Mouse (Mus musculus): ENCODE results near the gene Pask. TPM values are rescaled to one million over a fixed set of nuclear protein-coding genes. Genes with fewer than 3 reads are reported as not detected.
"Not testable (repeated sequence)": the region's sequence is repeated elsewhere in the genome, so short reads cannot be mapped to it uniquely, and the experiment has no call there.

The Pask gene
- total and polyA plus RNA-seq, 2 experiments from 2014 or later: 3.0 to 5.2 TPM

GRCm38 (mm10) chr1:93334621-93335020 is 8.7 kb downstream of the Pask start:
- no peaks in the 10 kb centered on the region for H3K27me3 ChIP-seq (ENCODE audit: insufficient read depth, low read length)
- H3K9me3 ChIP-seq (ENCODE audit: low read length): no peaks in the 10 kb centered on the region
- no peak for TF ChIP-seq CTCF (IDR thresholded peaks at IDR 0.05)
- H3K4me2 ChIP-seq (ENCODE audit: low read depth, low read length, poor library complexity, severe bottlenecking): no peak overlapping the region
- no peak overlapping the region for H3K4me3 ChIP-seq (ENCODE audit: low read depth, low read length)
- DNase-seq (ENCODE audit: low spot score): peak; percentile 1
- no peak overlapping the region for H3K9ac ChIP-seq (replicated peaks; ENCODE audit: low read length, poor library complexity, severe bottlenecking)
- no peak for ATAC-seq (ENCODE audit: low FRiP score)
- H3K36me3 ChIP-seq (ENCODE audit: insufficient read depth, low read length): peaks cover 3% of the 10 kb centered on the region; the same call in 1 of the 2 replicates
- 85% methylated on average over 2 of the region's 2 CpGs for WGBS
- no peaks in the 10 kb centered on the region for H3K4me1 ChIP-seq (ENCODE audit: insufficient read depth, low read length)
- no peak overlapping the region for H3K27ac ChIP-seq (ENCODE audit: low read depth, low read length)

DNA sequence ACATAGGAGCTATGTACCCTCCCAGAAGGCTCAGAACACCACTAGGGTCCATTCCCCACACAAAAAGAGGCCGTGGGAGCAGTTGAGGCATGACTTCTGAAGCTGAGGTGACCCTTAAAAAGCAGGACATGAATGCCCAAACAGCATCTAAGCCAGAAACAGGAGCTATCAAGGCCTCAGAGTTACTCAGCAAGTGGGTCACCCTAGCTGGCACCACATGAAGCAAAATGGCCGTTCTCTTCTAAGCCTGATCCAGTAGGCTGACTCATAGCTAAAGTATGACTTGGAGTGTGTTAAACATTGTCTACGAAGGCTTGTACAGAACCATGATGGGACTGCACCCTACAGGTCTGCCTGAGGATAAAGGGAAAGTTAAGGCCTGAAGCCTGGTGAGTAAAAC is 16.8 kb downstream of the Pask start:
- 94% methylated on average over 3 of the region's 3 CpGs for whole genome bisulfite sequencing
- Histone ChIP-seq H3K9ac (replicated peaks; ENCODE audit: low read length, poor library complexity, severe bottlenecking) (no peak overlapping the region), H3K36me3 (ENCODE audit: insufficient read depth, low read length) (peaks cover 24% of the 10 kb centered on the region; the same call in 1 of the 2 replicates), H3K4me3 (ENCODE audit: low read depth, low read length) (no peak overlapping the region), H3K9me3 (ENCODE audit: low read length) (no peaks in the 10 kb centered on the region), H3K4me2 (ENCODE audit: low read depth, low read length, poor library complexity, severe bottlenecking) (no peak overlapping the region), H3K27me3 (ENCODE audit: insufficient read depth, low read length) (no peaks in the 10 kb centered on the region), H3K4me1 (ENCODE audit: insufficient read depth, low read length) (no peaks in the 10 kb centered on the region), H3K27ac (ENCODE audit: low read depth, low read length) (no peak overlapping the region)
- TF ChIP-seq CTCF (IDR thresholded peaks at IDR 0.05): no peak
- no peak for DNase-seq (ENCODE audit: low spot score)
- ATAC-seq (ENCODE audit: low FRiP score): no peak

DNA sequence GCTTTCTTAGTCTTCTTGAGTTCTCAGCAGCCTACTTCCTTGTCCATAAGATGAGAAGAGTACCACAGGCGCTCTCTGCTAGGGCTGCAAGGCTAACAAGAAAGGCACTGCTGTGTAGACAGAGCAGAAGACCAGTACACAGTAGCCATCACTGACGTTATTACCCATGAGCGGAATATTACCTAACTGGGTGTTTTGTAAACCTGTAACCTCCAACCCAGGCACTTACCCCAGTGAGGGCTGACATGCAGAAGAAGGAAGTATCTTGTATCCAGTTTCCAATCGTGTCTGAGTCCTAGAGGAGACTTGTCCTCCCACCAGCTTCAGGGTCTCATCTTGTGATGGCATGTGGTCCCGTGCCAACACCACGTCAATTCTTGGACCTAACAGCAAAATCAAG is 19.3 kb downstream of the Pask start:
- H3K27ac ChIP-seq (ENCODE audit: low read depth, low read length): no peak overlapping the region
- ATAC-seq (ENCODE audit: low FRiP score) (no peak), DNase-seq (ENCODE audit: low spot score) (no peak)
- no peak overlapping the region for H3K4me2 ChIP-seq (ENCODE audit: low read depth, low read length, poor library complexity, severe bottlenecking)
- no peaks in the 10 kb centered on the region for H3K4me1 ChIP-seq (ENCODE audit: insufficient read depth, low read length)
- no peaks in the 10 kb centered on the region for H3K9me3 ChIP-seq (ENCODE audit: low read length)
- no peak for TF ChIP-seq CTCF (IDR thresholded peaks at IDR 0.05)
- peaks cover 43% of the 10 kb centered on the region for H3K36me3 ChIP-seq (ENCODE audit: insufficient read depth, low read length)
- no peak overlapping the region for H3K9ac ChIP-seq (replicated peaks; ENCODE audit: low read length, poor library complexity, severe bottlenecking)
- H3K27me3 ChIP-seq (ENCODE audit: insufficient read depth, low read length): no peaks in the 10 kb centered on the region
- WGBS: 95% methylated on average over 6 of the region's 6 CpGs
- H3K4me3 ChIP-seq (ENCODE audit: low read depth, low read length): no peak overlapping the region

DNA sequence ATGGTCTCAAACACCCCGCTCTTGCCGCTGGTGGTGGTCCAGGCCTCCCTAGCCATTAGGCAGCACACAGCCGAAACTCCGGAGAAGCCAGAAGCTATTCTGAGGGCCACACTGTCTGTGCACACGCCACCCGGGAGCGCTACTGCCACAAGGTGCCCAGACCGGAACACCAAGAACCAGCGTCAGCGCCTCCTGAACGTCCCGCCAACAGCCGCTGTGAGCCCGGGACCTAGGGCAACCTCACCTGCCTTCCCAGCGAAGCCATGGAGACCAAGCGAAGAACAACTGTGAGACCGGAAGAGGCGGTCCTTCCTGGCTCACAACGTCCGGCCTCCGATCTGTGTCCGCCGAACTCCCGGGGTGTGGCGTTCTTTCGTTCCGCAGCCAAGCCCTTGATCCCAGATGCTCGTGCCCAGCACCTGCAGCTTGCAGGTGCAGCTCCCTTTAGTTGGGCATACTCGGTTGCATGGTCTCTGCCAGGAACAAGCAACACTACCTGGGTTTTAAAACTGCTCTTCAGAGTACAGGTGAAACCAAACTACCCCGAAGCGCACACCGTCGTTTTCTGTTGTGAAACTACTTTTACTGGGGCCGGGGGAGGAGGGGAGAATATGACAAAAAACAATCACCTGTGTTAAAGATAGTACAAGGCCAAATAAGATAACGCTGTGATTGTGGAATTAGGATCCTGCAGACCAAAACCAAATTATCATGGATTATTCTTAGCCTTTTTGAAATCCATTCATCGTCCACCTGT is 37.5 kb downstream of the Pask start, which contains the start of gene Mterf4:
TSS of gene Mterf4 (minus strand) at position 335 of the 757 bp plus-strand sequence.
- TF ChIP-seq CTCF (IDR thresholded peaks at IDR 0.05): peak; percentile 1; the same call in 1 of the 2 replicates
- H3K36me3 ChIP-seq (ENCODE audit: insufficient read depth, low read length): peaks cover 34% of the 10 kb centered on the region
- 0 out of 2 replicates have a peak within 1 kb of the TSS, but pooled peaks have one; percentile 52 for H3K27ac ChIP-seq (ENCODE audit: low read depth, low read length)
- peak; percentile 94 for ATAC-seq (ENCODE audit: low FRiP score)
- WGBS: 7% methylated on average over 36 of the region's 36 CpGs
- H3K9me3 ChIP-seq (ENCODE audit: low read length): no peaks in the 10 kb centered on the region
- H3K4me3 ChIP-seq (ENCODE audit: low read depth, low read length): peak within 1 kb of the TSS; percentile 80
- DNase-seq (ENCODE audit: low spot score): peak; percentile 92
- no peaks in the 10 kb centered on the region for H3K27me3 ChIP-seq (ENCODE audit: insufficient read depth, low read length)
- H3K4me2 ChIP-seq (ENCODE audit: low read depth, low read length, poor library complexity, severe bottlenecking): peak within 1 kb of the TSS; percentile 77
- 0 out of 2 replicates have a peak, but pooled peaks cover 4% of the 10 kb centered on the region for H3K4me1 ChIP-seq (ENCODE audit: insufficient read depth, low read length)
- peak within 1 kb of the TSS; percentile 80 for H3K9ac ChIP-seq (replicated peaks; ENCODE audit: low read length, poor library complexity, severe bottlenecking)

- DNase-seq (ENCODE audit: low spot score) (no peak), ATAC-seq (ENCODE audit: low FRiP score) (no peak)
- no peaks in the 10 kb centered on the region for H3K9me3 ChIP-seq (ENCODE audit: low read length)
- no peak overlapping the region for H3K4me2 ChIP-seq (ENCODE audit: low read depth, low read length, poor library complexity, severe bottlenecking)
- H3K4me3 ChIP-seq (ENCODE audit: low read depth, low read length): no peak overlapping the region
- peaks cover 72% of the 10 kb centered on the region for H3K36me3 ChIP-seq (ENCODE audit: insufficient read depth, low read length)
- no peaks in the 10 kb centered on the region for H3K27me3 ChIP-seq (ENCODE audit: insufficient read depth, low read length)
- WGBS: 92% methylated on average over 3 of the region's 3 CpGs
- no peak overlapping the region for H3K27ac ChIP-seq (ENCODE audit: low read depth, low read length)
- no peak overlapping the region for H3K9ac ChIP-seq (replicated peaks; ENCODE audit: low read length, poor library complexity, severe bottlenecking)
- TF ChIP-seq CTCF (IDR thresholded peaks at IDR 0.05): no peak
- 0 out of 2 replicates have a peak, but pooled peaks cover 4% of the 10 kb centered on the region for H3K4me1 ChIP-seq (ENCODE audit: insufficient read depth, low read length)
Observed at GRCm38 (mm10) chr1:93300578-93300977, 42.7 kb downstream of the Pask start.

DNA sequence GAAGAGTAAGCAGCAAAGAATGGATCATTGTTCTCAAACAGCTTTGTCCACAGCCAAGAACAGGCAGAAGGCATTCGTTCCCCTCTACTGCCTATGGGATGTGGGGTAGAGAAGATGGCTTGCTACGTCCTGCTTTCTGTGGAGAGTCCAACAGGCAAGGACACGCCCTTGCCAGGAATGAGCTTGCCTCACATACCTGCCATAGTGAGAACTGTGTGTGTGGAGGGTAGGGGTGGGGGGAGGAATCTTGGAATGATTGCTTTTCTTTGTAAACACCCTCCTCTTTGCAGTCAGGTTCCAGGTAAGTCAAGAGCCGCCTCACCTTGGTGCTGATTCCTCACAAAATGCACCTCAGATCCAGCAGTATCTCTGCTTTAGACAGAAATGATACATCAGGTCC is 43.5 kb downstream of the Pask start:
- H3K9ac ChIP-seq (replicated peaks; ENCODE audit: low read length, poor library complexity, severe bottlenecking): no peak overlapping the region
- H3K27me3 ChIP-seq (ENCODE audit: insufficient read depth, low read length): no peaks in the 10 kb centered on the region
- DNase-seq (ENCODE audit: low spot score): no peak
- H3K9me3 ChIP-seq (ENCODE audit: low read length): no peaks in the 10 kb centered on the region
- H3K36me3 ChIP-seq (ENCODE audit: insufficient read depth, low read length): peaks cover 73% of the 10 kb centered on the region
- WGBS: 95% methylated on average over 4 of the region's 4 CpGs
- H3K4me2 ChIP-seq (ENCODE audit: low read depth, low read length, poor library complexity, severe bottlenecking): no peak overlapping the region
- no peak overlapping the region for H3K4me3 ChIP-seq (ENCODE audit: low read depth, low read length)
- TF ChIP-seq CTCF (IDR thresholded peaks at IDR 0.05): no peak
- H3K27ac ChIP-seq (ENCODE audit: low read depth, low read length): no peak overlapping the region
- no peak for ATAC-seq (ENCODE audit: low FRiP score)
- 0 out of 2 replicates have a peak, but pooled peaks cover 2% of the 10 kb centered on the region for H3K4me1 ChIP-seq (ENCODE audit: insufficient read depth, low read length)

DNA sequence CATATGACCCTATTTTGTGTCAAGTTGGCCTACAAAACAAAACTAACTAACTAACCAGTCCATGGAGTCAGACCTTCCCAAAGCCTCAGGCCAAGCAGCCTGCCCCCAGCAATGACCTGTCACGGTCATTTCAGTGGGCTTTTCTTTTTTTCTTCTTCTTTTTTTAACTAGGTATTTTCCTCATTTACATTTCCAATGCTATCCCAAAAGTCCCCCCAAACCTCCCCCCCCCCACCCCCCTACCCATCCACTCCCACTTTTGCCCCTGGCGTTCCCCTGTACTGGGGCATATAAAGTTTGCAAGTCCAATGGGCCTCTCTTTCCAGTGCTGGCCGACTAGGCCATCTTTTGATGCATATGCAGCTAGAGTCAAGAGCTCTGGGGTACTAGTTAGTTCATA is 48.8 kb downstream of the Pask start:
- WGBS: 85% methylated on average over 3 of the region's 3 CpGs
- peaks cover 27% of the 10 kb centered on the region for H3K36me3 ChIP-seq (ENCODE audit: insufficient read depth, low read length)
- not testable (repeated sequence) for ATAC-seq (ENCODE audit: low FRiP score)

More for the DNA sequence above, 48.8 kb downstream of the Pask start:
- H3K27ac ChIP-seq (ENCODE audit: low read depth, low read length); H3K4me1 ChIP-seq (ENCODE audit: insufficient read depth, low read length); H3K9me3 ChIP-seq (ENCODE audit: low read length); DNase-seq (ENCODE audit: low spot score); H3K27me3 ChIP-seq (ENCODE audit: insufficient read depth, low read length); H3K4me3 ChIP-seq (ENCODE audit: low read depth, low read length); H3K4me2 ChIP-seq (ENCODE audit: low read depth, low read length, poor library complexity, severe bottlenecking); H3K9ac ChIP-seq (replicated peaks; ENCODE audit: low read length, poor library complexity, severe bottlenecking): not testable (repeated sequence)
